Mouse (Mus musculus): ENCODE measurements around the gene Hist2h2ab.
"Not testable (repeated sequence)": the region's sequence is repeated elsewhere in the genome, so short reads cannot be mapped to it uniquely, and the experiment has no call there.

GRCm38 (mm10) chr3:96246427-96246856 lies 26.8 kb downstream of the Hist2h2ab start, which contains the start of gene Hist2h3c1:
- not testable (repeated sequence) for TF ChIP-seq CTCF (IDR thresholded peaks at IDR 0.05; ENCODE audit: low read depth); EP300 (optimal IDR thresholded peaks at IDR 0.05)

All from stomach, postnatal 0 days (tissue).